Mouse (Mus musculus) intestine, embryonic 16.5 days (tissue): ENCODE results near the gene Olfr1312. TPM values are rescaled to one million over a fixed set of nuclear protein-coding genes. Genes with fewer than 3 reads are reported as not detected.

Experiments
- polyA plus RNA-seq: library from polyadenylated mRNA; unstranded; fragments of >200 nt; fragmentation: Nextera tagmentation; extraction: Ambion mirVana; gene quantifications from 2 replicates; pipeline ENCODE4 v1.2.1, GENCODE M21; 2015

The Olfr1312 gene
- polyA plus RNA-seq, 1 experiment from 2014 or later, result not detected

Other genes with a start within 250 kb of the Olfr1312 start
- not detected in 2 replicates for gene Olfr1303, start 229.9 kb downstream of the Olfr1312 start, polyA plus RNA-seq
- gene Olfr1305, start 173.1 kb downstream of the Olfr1312 start, polyA plus RNA-seq, result not detected in 2 replicates
- gene Olfr1306, start 134.0 kb downstream of the Olfr1312 start, polyA plus RNA-seq, result not detected in 2 replicates
- gene Olfr1307, start 100.8 kb downstream of the Olfr1312 start, polyA plus RNA-seq, result not detected in 2 replicates
- not detected in 2 replicates for gene Olfr1308, start 85.3 kb downstream of the Olfr1312 start, polyA plus RNA-seq
- gene Olfr1309, start 60.0 kb downstream of the Olfr1312 start, polyA plus RNA-seq, result not detected in 2 replicates
- not detected in 2 replicates for gene Olfr1310, start 37.5 kb downstream of the Olfr1312 start, polyA plus RNA-seq
- gene Olfr1311, start 25.8 kb downstream of the Olfr1312 start, polyA plus RNA-seq, result not detected in 2 replicates
- gene Olfr1313, start 27.6 kb upstream of the Olfr1312 start, polyA plus RNA-seq, result not detected in 2 replicates
- not detected in 2 replicates for gene Olfr1314, start 46.5 kb upstream of the Olfr1312 start, polyA plus RNA-seq
- not detected in 2 replicates for gene Olfr1315-ps1, start 65.2 kb upstream of the Olfr1312 start, polyA plus RNA-seq
- not detected in 2 replicates for gene Olfr1316, start 84.7 kb upstream of the Olfr1312 start, polyA plus RNA-seq
- gene Olfr1317, start 90.1 kb upstream of the Olfr1312 start, polyA plus RNA-seq, result not detected in 2 replicates
- not detected in 2 replicates for gene Olfr1318, start 104.0 kb upstream of the Olfr1312 start, polyA plus RNA-seq
- gene Lpcat4, start 189.2 kb upstream of the Olfr1312 start, polyA plus RNA-seq, result 19.9 and 22.6 TPM in 2 replicates
- gene Nutm1, start 209.1 kb upstream of the Olfr1312 start, polyA plus RNA-seq, result 0.04 TPM in 1 of 2 replicates, not detected in the other
- 214 and 238 TPM in 2 replicates for gene Nop10, start 211.7 kb upstream of the Olfr1312 start, polyA plus RNA-seq
- 11.9 and 14.9 TPM in 2 replicates for gene Slc12a6, start 215.6 kb upstream of the Olfr1312 start, polyA plus RNA-seq
- gene Gm21985, start 216.1 kb upstream of the Olfr1312 start, polyA plus RNA-seq, result not detected in 2 replicates